Mouse (Mus musculus): ENCODE measurements around the gene Rexo2. TPM values are rescaled to one million over a fixed set of nuclear protein-coding genes. Genes with fewer than 3 reads are reported as not detected.

Rexo2 gene
- 190 and 217 TPM in 2 replicates for polyA plus RNA-seq (2021; fragmentation: Nextera tagmentation)
- long read RNA-seq, experiment 1, transcript Rexo2-202 (4 exons, 1,780 nt) = minor isoform, 23 of 194 reads
- long read RNA-seq, experiment 1, transcript Rexo2-205 (3 exons, 553 nt) = minor isoform, 26 of 194 reads
- long read RNA-seq, experiment 1, transcript Rexo2-201 (7 exons, 1,077 nt) = major isoform, 119 of 194 reads
- long read RNA-seq, experiment 1, partial matches to known transcripts = 5 of 194 reads
- long read RNA-seq, experiment 1, other reads (novel, unspliced or antisense) = 17 of 194 reads
- long read RNA-seq, experiment 2, transcript Rexo2-202 (4 exons, 1,780 nt) = minor isoform, 61 of 374 reads
- long read RNA-seq, experiment 2, transcript Rexo2-205 (3 exons, 553 nt) = major isoform, 151 of 374 reads
- long read RNA-seq, experiment 2, transcript Rexo2-201 (7 exons, 1,077 nt) = minor isoform, 114 of 374 reads
- long read RNA-seq, experiment 2, partial matches to known transcripts = 11 of 374 reads
- long read RNA-seq, experiment 2, other reads (novel, unspliced or antisense) = 33 of 374 reads

GRCm38 (mm10) chr9:48480411-48481213, at the start of gene Rexo2:
TSS of gene Rexo2 (minus strand) at chr9:48480623.

DNA sequence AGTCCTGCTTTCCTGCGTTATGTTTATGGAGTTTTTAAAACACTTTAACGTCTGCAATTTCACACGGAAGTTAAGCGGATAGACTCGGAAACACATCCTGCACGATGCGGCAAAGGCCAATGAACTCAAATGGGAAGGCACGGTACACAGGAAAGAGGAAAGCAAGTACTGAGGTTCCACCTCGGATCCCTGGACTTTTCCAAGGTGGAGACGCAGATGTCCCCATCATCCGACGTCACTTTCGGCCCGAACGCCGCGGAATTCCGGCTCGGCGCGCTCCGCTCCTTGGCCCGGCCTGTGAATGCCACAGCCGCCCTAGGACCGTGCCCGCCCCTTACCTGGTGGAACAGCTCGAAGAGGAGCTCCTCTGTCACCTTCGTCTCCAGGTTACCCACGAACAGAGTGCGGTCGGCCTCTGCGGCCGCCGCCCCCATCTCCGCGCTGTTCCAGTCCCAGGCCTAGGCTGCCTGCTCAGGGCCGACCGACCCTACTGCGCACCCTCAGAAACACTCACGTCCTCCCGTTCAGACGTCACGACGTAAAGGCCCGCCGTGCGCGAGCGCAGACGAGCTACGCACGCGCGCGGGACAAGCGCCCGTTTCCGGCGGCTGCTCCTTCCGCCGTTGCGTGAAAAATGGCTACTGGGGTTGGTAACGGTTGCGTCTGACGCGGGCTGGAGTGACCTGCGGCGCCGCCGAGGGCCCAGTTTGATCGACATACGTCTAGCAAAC, 14.6 kb upstream of the Rexo2 start, which contains the start of the genes Rbm7 and Gm5617:
TSS of gene Rbm7 (minus strand) at position 483 of the 731 bp plus-strand sequence.
TSS of gene Gm5617 (plus strand) at position 626 of the 731 bp plus-strand sequence.

Small RNA genes within 50 kb of the gene (microRNA-seq; reads per million reads assigned to microRNA genes)
- gene Gm23653 = not detected

Other genes with a start within 250 kb of the Rexo2 start
- 0.16 and 0.29 TPM in 2 replicates for gene Nxpe2, start 127.2 kb downstream of the Rexo2 start, polyA plus RNA-seq (2021; fragmentation: Nextera tagmentation)
- 42.1 and 51.3 TPM in 2 replicates for gene Rbm7, start 14.7 kb upstream of the Rexo2 start, polyA plus RNA-seq (2021; fragmentation: Nextera tagmentation)
- 62.1 and 69.3 TPM in 2 replicates for gene Gm5617, start 14.8 kb upstream of the Rexo2 start, polyA plus RNA-seq (2021; fragmentation: Nextera tagmentation)
- gene Nnmt, start 124.5 kb upstream of the Rexo2 start, polyA plus RNA-seq (2021; fragmentation: Nextera tagmentation) = 4.0 and 5.3 TPM in 2 replicates